Mouse (Mus musculus) E14TG2a.4 (cell line): ENCODE measurements around the gene Cwc25.

Experiments used
- CTCF ChIP-seq: conservative IDR thresholded peaks from 2 replicates; pipeline ENCODE4 v1.5.1; 2014; ENCODE audit warnings: low read length
- POU5F1 ChIP-seq: IDR thresholded peaks from 2 replicates; pipeline ENCODE4 v1.6.1; 2014; ENCODE audit warnings: low read length, borderline replicate concordance

- TF ChIP-seq CTCF = peak; percentile 20
- no peak for TF ChIP-seq POU5F1
These were observed 52.0 kb downstream of the Cwc25 start for GRCm38 (mm10) chr11:97714356-97714755.
